Mouse (Mus musculus): Measurements from ENCODE around the gene Phgr1. TPM values are rescaled to one million over a fixed set of nuclear protein-coding genes. Genes with fewer than 3 reads are reported as not detected.

The Phgr1 gene
- polyA plus RNA-seq, 1 experiment from 2014 or later = not detected

DNA sequence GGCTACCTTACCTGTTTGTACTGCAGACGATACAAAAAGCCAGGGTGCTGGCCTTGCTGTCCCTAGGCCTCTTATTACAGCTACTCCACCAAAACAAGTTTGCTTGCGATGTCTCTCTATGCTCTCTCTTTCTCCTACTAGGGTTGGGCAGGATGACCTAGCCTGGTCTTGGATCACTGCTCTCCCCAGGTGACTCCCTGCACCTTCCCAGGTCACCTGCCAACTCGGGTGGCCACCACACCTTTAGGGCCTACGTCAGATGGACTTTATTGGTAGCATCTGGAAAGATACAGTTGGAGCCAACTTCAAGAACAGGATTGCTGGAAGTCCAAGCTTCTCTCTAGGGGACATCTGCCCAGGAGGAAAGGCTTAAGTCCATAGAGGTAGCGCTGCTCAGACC is 7.7 kb upstream of the Phgr1 start:
- no peak overlapping the region for H3K4me3 ChIP-seq (ENCODE audit: low read depth, low read length)
- peaks cover 7% of the 10 kb centered on the region for H3K27me3 ChIP-seq (ENCODE audit: control insufficient read depth, insufficient read depth, low read length)
- ATAC-seq (replicated peaks; ENCODE audit: low FRiP score) = no peak
- H3K4me1 ChIP-seq (replicated peaks; ENCODE audit: control insufficient read depth, insufficient read depth, low read length) = peaks cover 25% of the 10 kb centered on the region
- no peaks in the 10 kb centered on the region for H3K9me3 ChIP-seq (ENCODE audit: control insufficient read depth, low read length)
- no peak for DNase-seq (ENCODE audit: low spot score)
- no peak overlapping the region for H3K9ac ChIP-seq (ENCODE audit: low read length)
- WGBS = 87% methylated on average over 5 of the region's 5 CpGs
- no peak overlapping the region for H3K4me2 ChIP-seq (ENCODE audit: low read depth, low read length, severe bottlenecking)
- H3K27ac ChIP-seq (ENCODE audit: low read depth, low read length) = no peak overlapping the region
- H3K36me3 ChIP-seq (ENCODE audit: control insufficient read depth, insufficient read depth, low read length) = no peaks in the 10 kb centered on the region

DNA sequence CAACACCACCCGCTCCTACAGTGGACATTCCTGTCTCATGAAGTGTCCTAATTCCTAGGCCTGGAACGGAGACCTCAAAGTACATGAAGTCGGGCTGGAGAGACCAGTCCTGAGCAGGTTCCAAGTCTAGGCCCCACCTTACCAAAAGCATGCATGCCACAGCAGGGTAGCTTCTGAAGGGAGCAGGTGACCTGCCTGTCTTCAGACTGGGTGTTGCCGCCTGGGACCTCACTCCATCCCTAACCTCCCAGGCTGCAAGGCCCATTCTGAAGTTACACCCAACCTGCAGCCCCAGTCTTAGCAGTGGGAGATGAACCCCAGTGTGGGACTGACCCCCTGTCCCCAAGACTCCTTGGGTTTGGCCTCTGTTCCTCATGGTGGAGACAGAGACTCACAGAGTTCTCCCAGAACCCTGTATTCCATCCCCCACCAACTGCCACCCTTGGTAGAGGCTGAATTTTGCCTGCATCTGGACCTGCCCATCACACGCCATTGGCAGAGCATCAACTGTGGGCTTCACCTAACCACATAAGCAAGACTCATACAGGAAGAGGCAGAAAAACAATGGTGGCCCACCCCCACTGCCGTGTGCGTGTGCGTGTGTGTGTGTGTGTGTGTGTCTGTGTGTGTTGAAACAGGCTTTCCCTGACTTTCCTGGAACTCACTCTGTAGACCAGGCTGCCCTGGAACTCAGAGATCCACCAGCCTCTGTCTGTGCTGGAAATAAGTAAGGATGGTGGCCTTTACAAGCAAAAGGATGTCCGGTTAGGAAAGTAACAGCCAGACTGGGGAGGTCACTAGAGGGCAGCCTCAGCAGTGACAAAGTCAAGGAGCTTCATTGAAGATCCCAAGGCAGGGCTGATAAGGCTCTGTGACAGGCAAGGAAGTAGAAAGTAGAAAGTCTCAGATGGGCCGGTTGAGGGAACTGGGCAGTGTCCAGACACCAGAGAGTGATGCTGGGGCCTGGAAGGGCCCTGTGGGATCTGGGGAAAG is 6.2 kb upstream of the Phgr1 start:
- Histone ChIP-seq H3K9me3 (ENCODE audit: control insufficient read depth, low read length) (no peaks in the 10 kb centered on the region), H3K9ac (ENCODE audit: low read length) (no peak overlapping the region), H3K4me2 (ENCODE audit: low read depth, low read length, severe bottlenecking) (no peak overlapping the region), H3K4me3 (ENCODE audit: low read depth, low read length) (no peak overlapping the region), H3K36me3 (ENCODE audit: control insufficient read depth, insufficient read depth, low read length) (no peaks in the 10 kb centered on the region), H3K27me3 (ENCODE audit: control insufficient read depth, insufficient read depth, low read length) (peaks cover 5% of the 10 kb centered on the region), H3K27ac (ENCODE audit: low read depth, low read length) (no peak overlapping the region), H3K4me1 (replicated peaks; ENCODE audit: control insufficient read depth, insufficient read depth, low read length) (peaks cover 20% of the 10 kb centered on the region)
- DNase-seq (ENCODE audit: low spot score) (no peak), ATAC-seq (replicated peaks; ENCODE audit: low FRiP score) (no peak)
- WGBS = 76% methylated on average over 10 of the region's 10 CpGs

DNA sequence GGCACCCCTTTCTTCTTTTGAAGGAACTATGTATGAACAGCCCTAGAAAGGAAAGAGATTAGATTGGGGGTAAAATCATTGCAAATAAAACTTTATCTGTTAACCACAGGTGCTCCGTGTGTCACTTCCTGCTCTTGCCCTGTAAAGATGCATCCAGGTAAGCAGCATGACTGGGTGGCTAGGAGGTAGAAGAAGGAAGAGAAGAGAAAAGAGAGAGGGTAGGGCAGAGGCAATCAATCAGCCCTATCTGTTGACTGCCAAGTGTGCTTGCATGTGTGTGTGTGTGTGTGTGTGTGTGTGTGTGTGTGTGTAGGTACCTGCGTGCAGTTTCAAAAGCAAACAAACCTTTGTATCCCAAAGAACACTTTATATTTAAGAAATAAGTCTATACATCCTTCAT is 2.0 kb downstream of the Phgr1 start:
- no peak for ATAC-seq (replicated peaks; ENCODE audit: low FRiP score)
- Histone ChIP-seq H3K4me1 (replicated peaks; ENCODE audit: control insufficient read depth, insufficient read depth, low read length) (no peaks in the 10 kb centered on the region; the same call in 1 of the 2 replicates), H3K9ac (ENCODE audit: low read length) (no peak overlapping the region), H3K27me3 (ENCODE audit: control insufficient read depth, insufficient read depth, low read length) (no peaks in the 10 kb centered on the region), H3K9me3 (ENCODE audit: control insufficient read depth, low read length) (no peaks in the 10 kb centered on the region), H3K4me2 (ENCODE audit: low read depth, low read length, severe bottlenecking) (no peak overlapping the region), H3K36me3 (ENCODE audit: control insufficient read depth, insufficient read depth, low read length) (no peaks in the 10 kb centered on the region), H3K4me3 (ENCODE audit: low read depth, low read length) (no peak overlapping the region), H3K27ac (ENCODE audit: low read depth, low read length) (no peak overlapping the region)
- WGBS = 92% methylated on average over 2 of the region's 2 CpGs
- no peak for DNase-seq (ENCODE audit: low spot score)

DNA sequence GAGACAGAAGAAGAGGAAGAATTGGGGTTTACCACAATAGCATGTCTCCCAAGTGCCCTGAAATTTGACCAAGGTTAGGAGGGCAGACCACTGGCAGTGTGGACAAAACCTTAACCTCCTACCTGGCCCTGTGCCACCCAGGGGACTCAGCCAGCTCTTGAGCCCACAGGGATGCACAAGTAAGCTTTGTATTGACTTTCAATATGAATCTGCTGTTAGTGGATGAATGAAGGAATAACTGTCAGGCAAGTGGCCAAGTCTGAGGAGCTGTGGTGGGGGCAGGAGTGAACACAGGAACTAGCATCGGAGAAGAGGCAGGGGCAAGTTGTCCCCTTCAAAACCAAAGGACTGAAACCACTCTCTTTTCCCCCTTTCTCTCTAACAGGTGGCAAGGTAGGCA is 2.8 kb downstream of the Phgr1 start:
- H3K36me3 ChIP-seq (ENCODE audit: control insufficient read depth, insufficient read depth, low read length) = no peaks in the 10 kb centered on the region
- WGBS = 88% methylated on average over 1 of the region's 1 CpGs
- no peaks in the 10 kb centered on the region; the same call in 1 of the 2 replicates for H3K4me1 ChIP-seq (replicated peaks; ENCODE audit: control insufficient read depth, insufficient read depth, low read length)
- no peak overlapping the region for H3K9ac ChIP-seq (ENCODE audit: low read length)
- ATAC-seq (replicated peaks; ENCODE audit: low FRiP score) (no peak), DNase-seq (ENCODE audit: low spot score) (no peak)
- no peaks in the 10 kb centered on the region for H3K9me3 ChIP-seq (ENCODE audit: control insufficient read depth, low read length)
- H3K27me3 ChIP-seq (ENCODE audit: control insufficient read depth, insufficient read depth, low read length) = peaks cover 2% of the 10 kb centered on the region; the same call in 1 of the 2 replicates
- no peak overlapping the region for H3K4me2 ChIP-seq (ENCODE audit: low read depth, low read length, severe bottlenecking)
- no peak overlapping the region for H3K4me3 ChIP-seq (ENCODE audit: low read depth, low read length)
- no peak overlapping the region for H3K27ac ChIP-seq (ENCODE audit: low read depth, low read length)

DNA sequence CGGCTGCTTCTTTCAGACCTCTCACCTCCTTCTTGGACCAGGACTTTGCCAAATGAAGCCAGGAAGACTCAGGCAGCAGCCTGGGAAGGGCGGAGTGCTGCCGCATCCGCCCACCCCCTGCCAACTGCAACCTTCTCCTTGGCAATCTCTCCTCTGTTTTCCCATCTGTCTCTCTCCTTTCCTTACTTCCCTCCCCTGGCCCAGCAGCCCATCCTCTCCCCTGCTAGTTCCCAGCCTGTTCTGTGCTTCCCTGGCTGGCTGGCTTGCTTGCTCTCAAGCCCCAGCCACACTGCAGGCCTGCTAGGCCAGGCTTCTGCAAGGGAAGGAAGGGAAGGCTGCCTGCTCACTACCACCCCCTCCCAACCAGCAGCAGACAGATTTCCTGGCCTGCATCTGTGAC is 3.3 kb downstream of the Phgr1 start:
- H3K4me2 ChIP-seq (ENCODE audit: low read depth, low read length, severe bottlenecking) = no peak overlapping the region
- no peak overlapping the region for H3K9ac ChIP-seq (ENCODE audit: low read length)
- no peaks in the 10 kb centered on the region for H3K9me3 ChIP-seq (ENCODE audit: control insufficient read depth, low read length)
- H3K36me3 ChIP-seq (ENCODE audit: control insufficient read depth, insufficient read depth, low read length) = no peaks in the 10 kb centered on the region
- H3K27ac ChIP-seq (ENCODE audit: low read depth, low read length) = no peak overlapping the region
- WGBS = 62% methylated on average over 3 of the region's 4 CpGs
- H3K4me1 ChIP-seq (replicated peaks; ENCODE audit: control insufficient read depth, insufficient read depth, low read length) = no peaks in the 10 kb centered on the region; the same call in 1 of the 2 replicates
- no peak for DNase-seq (ENCODE audit: low spot score)
- ATAC-seq (replicated peaks; ENCODE audit: low FRiP score) = no peak
- H3K27me3 ChIP-seq (ENCODE audit: control insufficient read depth, insufficient read depth, low read length) = peaks cover 2% of the 10 kb centered on the region; the same call in 1 of the 2 replicates
- H3K4me3 ChIP-seq (ENCODE audit: low read depth, low read length) = no peak overlapping the region

DNA sequence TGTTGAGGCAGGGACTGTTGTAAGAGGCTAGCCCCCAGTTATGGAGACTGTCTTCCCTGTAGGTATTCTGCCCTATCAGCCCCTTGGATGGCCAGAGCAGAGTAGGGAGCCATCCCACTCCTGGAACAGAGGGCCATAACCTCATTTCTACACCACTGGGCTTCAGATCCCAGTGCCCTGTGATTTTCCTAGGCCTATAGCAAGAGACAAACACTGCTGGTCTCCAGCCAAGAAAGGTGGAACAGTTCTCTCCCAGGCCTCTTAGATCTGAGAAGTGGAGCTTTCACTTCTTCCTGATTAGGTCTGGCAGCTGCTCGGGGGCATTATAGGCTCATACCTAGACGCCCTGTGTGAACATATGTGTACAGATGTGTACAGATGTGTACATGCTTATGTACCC is 3.7 kb downstream of the Phgr1 start:
- ATAC-seq (replicated peaks; ENCODE audit: low FRiP score) (no peak), DNase-seq (ENCODE audit: low spot score) (no peak)
- no peaks in the 10 kb centered on the region; the same call in 1 of the 2 replicates for H3K4me1 ChIP-seq (replicated peaks; ENCODE audit: control insufficient read depth, insufficient read depth, low read length)
- H3K4me2 ChIP-seq (ENCODE audit: low read depth, low read length, severe bottlenecking) = no peak overlapping the region
- no peaks in the 10 kb centered on the region for H3K36me3 ChIP-seq (ENCODE audit: control insufficient read depth, insufficient read depth, low read length)
- no peak overlapping the region for H3K27ac ChIP-seq (ENCODE audit: low read depth, low read length)
- no peak overlapping the region for H3K9ac ChIP-seq (ENCODE audit: low read length)
- peaks cover 2% of the 10 kb centered on the region; the same call in 1 of the 2 replicates for H3K27me3 ChIP-seq (ENCODE audit: control insufficient read depth, insufficient read depth, low read length)
- no peak overlapping the region for H3K4me3 ChIP-seq (ENCODE audit: low read depth, low read length)
- WGBS = 91% methylated on average over 2 of the region's 2 CpGs
- no peaks in the 10 kb centered on the region for H3K9me3 ChIP-seq (ENCODE audit: control insufficient read depth, low read length)

GRCm38 (mm10) chr2:118778418-118778817 is 5.8 kb downstream of the Phgr1 start:
- 77% methylated on average over 4 of the region's 4 CpGs for WGBS
- Histone ChIP-seq H3K4me2 (ENCODE audit: low read depth, low read length, severe bottlenecking) (no peak overlapping the region), H3K27ac (ENCODE audit: low read depth, low read length) (no peak overlapping the region), H3K4me1 (replicated peaks; ENCODE audit: control insufficient read depth, insufficient read depth, low read length) (no peaks in the 10 kb centered on the region; the same call in 1 of the 2 replicates), H3K9me3 (ENCODE audit: control insufficient read depth, low read length) (no peaks in the 10 kb centered on the region), H3K9ac (ENCODE audit: low read length) (no peak overlapping the region), H3K36me3 (ENCODE audit: control insufficient read depth, insufficient read depth, low read length) (no peaks in the 10 kb centered on the region), H3K4me3 (ENCODE audit: low read depth, low read length) (no peak overlapping the region), H3K27me3 (ENCODE audit: control insufficient read depth, insufficient read depth, low read length) (peaks cover 2% of the 10 kb centered on the region; the same call in 1 of the 2 replicates)
- DNase-seq (ENCODE audit: low spot score) (no peak), ATAC-seq (replicated peaks; ENCODE audit: low FRiP score) (no peak)

GRCm38 (mm10) chr2:118779065-118779464 is 6.5 kb downstream of the Phgr1 start:
- no peak overlapping the region for H3K27ac ChIP-seq (ENCODE audit: low read depth, low read length)
- 6% methylated on average over 10 of the region's 10 CpGs for WGBS
- peak; percentile 52 for ATAC-seq (replicated peaks; ENCODE audit: low FRiP score)

More at GRCm38 (mm10) chr2:118779065-118779464, 6.5 kb downstream of the Phgr1 start:
- peaks cover 2% of the 10 kb centered on the region; the same call in 1 of the 2 replicates for H3K27me3 ChIP-seq (ENCODE audit: control insufficient read depth, insufficient read depth, low read length)
- peak overlapping the region; percentile 29 for H3K4me3 ChIP-seq (ENCODE audit: low read depth, low read length)
- no peak for DNase-seq (ENCODE audit: low spot score)
- peak overlapping the region; percentile 51 for H3K9ac ChIP-seq (ENCODE audit: low read length)
- H3K4me2 ChIP-seq (ENCODE audit: low read depth, low read length, severe bottlenecking) = peak overlapping the region; percentile 66
- no peaks in the 10 kb centered on the region; the same call in 1 of the 2 replicates for H3K4me1 ChIP-seq (replicated peaks; ENCODE audit: control insufficient read depth, insufficient read depth, low read length)
- H3K9me3 ChIP-seq (ENCODE audit: control insufficient read depth, low read length) = no peaks in the 10 kb centered on the region
- no peaks in the 10 kb centered on the region for H3K36me3 ChIP-seq (ENCODE audit: control insufficient read depth, insufficient read depth, low read length)

All from forebrain, embryonic 11.5 days (tissue).